Mouse (Mus musculus) ES-Bruce4 (cell line): ENCODE results near the gene Tespa1. TPM values are rescaled to one million over a fixed set of nuclear protein-coding genes. Genes with fewer than 3 reads are reported as not detected.
"Not testable (repeated sequence)": the region's sequence is repeated elsewhere in the genome, so short reads cannot be mapped to it uniquely, and the experiment has no call there.

Experiments
- H3K27ac ChIP-seq: 2 replicates; pipeline ENCODE4 v1.5.1; 2012; ENCODE audit warnings: low read length, inconsistent platforms; ENCODE audit not compliant: insufficient read depth
- H3K27me3 ChIP-seq: 2 replicates; pipeline ENCODE4 v1.6.1; 2012; ENCODE audit warnings: mild to moderate bottlenecking, low read length, inconsistent platforms; ENCODE audit not compliant: control insufficient read depth, poor library complexity, insufficient read depth, severe bottlenecking
- H3K36me3 ChIP-seq: 2 replicates; pipeline ENCODE4 v1.6.1; 2012; ENCODE audit warnings: inconsistent platforms, mild to moderate bottlenecking, low read length, moderate library complexity; ENCODE audit not compliant: control insufficient read depth, poor library complexity, insufficient read depth, severe bottlenecking
- H3K4me1 ChIP-seq: one replicate; pipeline ENCODE4 v1.8.1; 2011; ENCODE audit warnings: low read length; ENCODE audit not compliant: control insufficient read depth, insufficient read depth
- H3K4me3 ChIP-seq: 2 replicates; pipeline ENCODE4 v1.5.1; 2011; ENCODE audit warnings: low read depth, mild to moderate bottlenecking, low read length
- H3K9ac ChIP-seq: 2 replicates; pipeline ENCODE4 v1.6.1; 2012; ENCODE audit warnings: low read depth, mild to moderate bottlenecking, inconsistent platforms; ENCODE audit not compliant: poor library complexity, severe bottlenecking
- H3K9me3 ChIP-seq: replicated peaks from 2 replicates; pipeline ENCODE4 v1.6.1; 2012; ENCODE audit warnings: mild to moderate bottlenecking, low read length, inconsistent platforms; ENCODE audit not compliant: control insufficient read depth, poor library complexity, insufficient read depth, severe bottlenecking
- CTCF ChIP-seq: IDR thresholded peaks from one replicate; pipeline ENCODE4 v1.8.1; 2011; ENCODE audit warnings: low read depth, low read length
- EP300 ChIP-seq: IDR thresholded peaks from 2 replicates; pipeline ENCODE4 v1.6.1; 2011; ENCODE audit warnings: low read depth, low read length; ENCODE audit not compliant: insufficient read depth
- POLR2A ChIP-seq: IDR thresholded peaks from one replicate; pipeline ENCODE4 v1.8.1; 2011; ENCODE audit warnings: low read length; ENCODE audit not compliant: insufficient read depth
- polyA plus RNA-seq: library from polyadenylated mRNA; stranded (reverse); fragments of >200 nt; gene quantifications from 2 replicates; pipeline ENCODE4 v1.2.4, GENCODE M21; 2011; ENCODE audit warnings: low read depth; ENCODE audit not compliant: missing spikeins, insufficient read depth, insufficient read length

Gene Tespa1
- polyA plus RNA-seq, 1 experiment: not detected

- Histone ChIP-seq H3K4me1 (no peaks in the 10 kb centered on the region), H3K27me3 (no peaks in the 10 kb centered on the region), H3K4me3 (no peak within 1 kb of the TSS), H3K9me3 (no peaks in the 10 kb centered on the region), H3K27ac (no peak within 1 kb of the TSS), H3K9ac (no peak within 1 kb of the TSS), H3K36me3 (no peaks in the 10 kb centered on the region)
- no peak for TF ChIP-seq CTCF
- no peak for TF ChIP-seq EP300
- no peak for TF ChIP-seq POLR2A
Observed at GRCm38 (mm10) chr10:130394232-130394631, 71.6 kb downstream of the Tespa1 start, which contains the start of gene Vmn2r84. Gene Vmn2r84, minus strand, starts transcription at chr10:130394332.

DNA sequence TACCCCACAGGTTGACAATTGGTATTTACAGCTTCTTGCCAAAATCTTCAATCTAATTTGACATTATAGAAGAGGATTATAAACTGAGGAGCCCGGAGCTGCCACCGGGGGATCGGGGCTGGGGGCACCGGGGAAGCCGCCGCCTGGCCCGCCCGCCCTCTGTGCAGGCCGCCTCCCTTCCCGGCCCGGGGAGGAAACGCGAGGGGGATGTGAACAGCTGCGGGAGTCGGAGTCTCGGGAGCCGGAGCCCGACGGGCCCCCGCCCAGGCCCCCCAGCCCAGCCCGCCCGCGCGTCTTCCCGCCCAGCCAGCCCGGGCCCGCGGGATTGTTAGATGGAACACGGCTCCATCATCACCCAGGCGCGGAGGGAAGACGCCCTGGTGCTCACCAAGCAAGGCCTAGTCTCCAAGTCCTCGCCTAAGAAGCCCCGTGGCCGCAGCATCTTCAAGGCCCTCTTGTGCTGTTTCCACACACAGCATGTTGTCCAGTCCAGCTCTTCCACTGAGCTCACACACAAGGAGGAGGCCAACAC, 89.6 kb downstream of the Tespa1 start:
- H3K27ac ChIP-seq, H3K9me3 ChIP-seq, H3K4me1 ChIP-seq, H3K36me3 ChIP-seq, H3K27me3 ChIP-seq: not testable (repeated sequence)
- Histone ChIP-seq H3K4me3 (peak overlapping the region; percentile 53), H3K9ac (0 out of 2 replicates have a peak overlapping the region, but pooled peaks have one; percentile 42)

Other genes starting within 250 kb of the Tespa1 start
- gene Olfr823, start 207.5 kb upstream of the Tespa1 start, polyA plus RNA-seq: not detected in 2 replicates
- gene Olfr824, start 192.9 kb upstream of the Tespa1 start, polyA plus RNA-seq: not detected in 2 replicates
- gene Olfr825, start 156.1 kb upstream of the Tespa1 start, polyA plus RNA-seq: not detected in 2 replicates
- not detected in 2 replicates for gene Olfr826, start 138.7 kb upstream of the Tespa1 start, polyA plus RNA-seq
- not detected in 2 replicates for gene Olfr827, start 108.5 kb upstream of the Tespa1 start, polyA plus RNA-seq
- not detected in 2 replicates for gene Neurod4, start 42.6 kb upstream of the Tespa1 start, polyA plus RNA-seq
- 0.11 TPM in 1 of 2 replicates, not detected in the other for gene Vmn2r84, start 71.5 kb downstream of the Tespa1 start, polyA plus RNA-seq
- not detected in 2 replicates for gene Vmn2r85, start 106.8 kb downstream of the Tespa1 start, polyA plus RNA-seq
- 0.12 TPM in 2 replicates for gene Vmn2r86, start 133.2 kb downstream of the Tespa1 start, polyA plus RNA-seq
- gene Vmn2r87, start 174.5 kb downstream of the Tespa1 start, polyA plus RNA-seq: not detected in 2 replicates